In genomic region chr10:11175801-11176482, GRCm38 (mm10) we compare ENCODE assay signal across 16 mouse cellular contexts. TPM values are rescaled to one million over a fixed set of nuclear protein-coding genes. Genes with fewer than 3 reads are reported as not detected.
DNase-seq lines count a peak whose midpoint lies in the region; ATAC-seq and TF ChIP-seq lines count a peak whose summit lies in the region.
"Had no signal": no experiment of that assay in that cellular context is flagged by ENCODE, and none has a peak within 500 bp of the region (broad histone marks: within the 10 kb centered on the region; RNA-seq: fewer than 3 reads in every experiment).

No protein-coding gene starts in this region.

- H3K9ac ChIP-seq in liver, adult 2 months (ENCODE audit: low read depth, low read length), result no peak overlapping the region
- no peak overlapping the region for H3K9ac ChIP-seq in liver, embryonic 11.5 days (ENCODE audit: low read depth, low read length)
- H3K9ac ChIP-seq: liver, embryonic 13.5 days had no signal

- no peak for TF ChIP-seq POLR2A in liver, adult 2 months (IDR thresholded peaks at IDR 0.05; ENCODE audit: extremely low read depth, insufficient read depth, low read length)

- no peaks in the 10 kb centered on the region for H3K4me1 ChIP-seq in liver, adult 2 months (ENCODE audit: control insufficient read depth, insufficient read depth, low read length)
- H3K4me1 ChIP-seq in liver, embryonic 11.5 days (replicated peaks; ENCODE audit: control insufficient read depth, insufficient read depth, low read length), result no peaks in the 10 kb centered on the region
- H3K4me1 ChIP-seq: liver, embryonic 13.5 days; megakaryocyte, embryonic 14.5 days had no signal

- intact Hi-C loops in gastrocnemius, adult 2 months (cut with DNase I), result no loop called here
- intact Hi-C loops in gastrocnemius, postnatal 14 days (cut with DNase I; ENCODE audit: low total_unique reads), result no loop called here

- no peak overlapping the region for H3K4me3 ChIP-seq in gastrocnemius, adult 2 months
- no peak overlapping the region for H3K4me3 ChIP-seq in liver, adult 2 months (ENCODE audit: insufficient read depth, low read depth, low read length)
- no peak overlapping the region for H3K4me3 ChIP-seq in liver, embryonic 11.5 days (ENCODE audit: low read depth, low read length)
- H3K4me3 ChIP-seq: erythroblast, embryonic 14.5 days; liver, embryonic 13.5 days; megakaryocyte, embryonic 14.5 days had no signal

- H3K36me3 ChIP-seq in liver, adult 2 months (ENCODE audit: control insufficient read depth, insufficient read depth, low read length), result peaks cover 38% of the 10 kb centered on the region
- peaks cover 15% of the 10 kb centered on the region for H3K36me3 ChIP-seq in liver, embryonic 11.5 days (ENCODE audit: control insufficient read depth, insufficient read depth, low read length)

- TF ChIP-seq CTCF in gastrocnemius, adult 2 months (IDR thresholded peaks at IDR 0.05), result peak; percentile 37; the same call in 1 of the 2 replicates
- no peak for TF ChIP-seq CTCF in liver, adult 2 months (IDR thresholded peaks at IDR 0.05; ENCODE audit: low read depth, low read length)

- H3K27me3 ChIP-seq in liver, adult 2 months (ENCODE audit: control insufficient read depth, insufficient read depth, low read length), result no peaks in the 10 kb centered on the region
- no peaks in the 10 kb centered on the region for H3K27me3 ChIP-seq in liver, embryonic 11.5 days (replicated peaks; ENCODE audit: control insufficient read depth, insufficient read depth, low read length)
- H3K27me3 ChIP-seq: liver, embryonic 13.5 days; megakaryocyte, embryonic 14.5 days had no signal

- no peak overlapping the region for H3K4me2 ChIP-seq in liver, embryonic 11.5 days
- H3K4me2 ChIP-seq: liver, embryonic 13.5 days had no signal

- no peak overlapping the region for H3K27ac ChIP-seq in gastrocnemius, adult 2 months
- H3K27ac ChIP-seq in liver, adult 2 months (replicated peaks; ENCODE audit: insufficient read depth, low read depth, low read length), result no peak overlapping the region
- no peak overlapping the region for H3K27ac ChIP-seq in liver, embryonic 11.5 days (ENCODE audit: low read depth, low read length)
- H3K27ac ChIP-seq: liver, embryonic 13.5 days had no signal

- no peaks in the 10 kb centered on the region for H3K9me3 ChIP-seq in liver, embryonic 11.5 days (ENCODE audit: control insufficient read depth, low read length)
- H3K9me3 ChIP-seq: G1E; liver, embryonic 13.5 days; megakaryocyte, embryonic 14.5 days had no signal

- ATAC-seq in liver, embryonic 11.5 days (replicated peaks; ENCODE audit: low FRiP score), result no peak

- WGBS in liver, adult 2 months, result 88% methylated on average over 8 of the region's 8 CpGs
- 81% methylated on average over 8 of the region's 8 CpGs for WGBS in liver, embryonic 11.5 days

- H3K79me2 ChIP-seq in liver, adult 2 months (ENCODE audit: control insufficient read depth, insufficient read depth, low read length), result no peaks in the 10 kb centered on the region

- DNase-seq in gastrocnemius, adult 2 months, result no peak
- DNase-seq in gastrocnemius, postnatal 14 days, result no peak
- DNase-seq in liver, adult 2 months (ENCODE audit: extremely low read depth, low read depth, low spot score), result peak; percentile 13
- no peak for DNase-seq in liver, embryonic 11.5 days (ENCODE audit: low spot score)
- DNase-seq in NIH3T3 (ENCODE audit: low read depth), result peak; percentile 66
- peak; percentile 24 for DNase-seq in fibroblast of lung, adult 2 months (ENCODE audit: low read depth)
- DNase-seq in T-cell, adult 2 months (ENCODE audit: low spot score), result no peak
- DNase-seq: adrenal gland, postnatal 10 days; cerebellum, adult 11 months; heart, postnatal 14 days; kidney, adult 11 months; liver, embryonic 13.5 days; thymus, postnatal 36 days had no signal

RNA-seq across cellular contexts. Expression of gene Shprh, which starts 26.7 kb away (rescaled TPM):
- total RNA-seq in gastrocnemius, adult 2 months (2021), result 1 to 10 TPM; 8.7 to 9.4 TPM
- total RNA-seq in gastrocnemius, postnatal 14 days (2021), result 1 to 10 TPM; 7.5 to 7.6 TPM
- 14.5 and 16.2 TPM in 2 replicates for total RNA-seq in liver, adult 2 months (2014; rRNA removed)
- 1.4 and 1.8 TPM in 2 replicates for polyA plus RNA-seq in liver, adult 2 months (2012; rRNA removed)
- polyA plus RNA-seq in liver, embryonic 11.5 days (2014; fragmentation: Nextera tagmentation; extraction: Ambion mirVana), result 16.9 and 17.8 TPM in 2 replicates

Comparison
In these comparisons a context has a peak if more than half of its experiments do, and no peak if none do; other contexts are left out.
1. DNase-seq: peak in liver, adult 2 months (single experiment), NIH3T3 (single experiment) and fibroblast of lung, adult 2 months (single experiment); none in gastrocnemius, adult 2 months (single experiment), gastrocnemius, postnatal 14 days (single experiment), liver, embryonic 11.5 days (single experiment) and T-cell, adult 2 months (single experiment).